Mouse (Mus musculus) liver, adult 10 weeks (tissue): ENCODE measurements around the gene Abhd12. TPM values are rescaled to one million over a fixed set of nuclear protein-coding genes. Genes with fewer than 3 reads are reported as not detected.

Experiments used
- polyA plus RNA-seq: library from polyadenylated mRNA; stranded (reverse); fragments of 350-450 nt; fragmentation: Illumina TruSeq; extraction: RNeasy Lipid Tissue Mini Kit (QIAGEN cat#74804); gene quantifications from one replicate; pipeline ENCODE4 v1.2.3, GENCODE M21; 2014; ENCODE audit warnings: low read depth, low replicate concordance

Abhd12 gene
- 41.3 TPM for polyA plus RNA-seq

GRCm38 (mm10) chr2:150904272-150904935, at the start of gene Abhd12:
Gene Abhd12, minus strand, starts transcription at chr2:150904741.

GRCm38 (mm10) chr2:150904936-150905450, 452 bp upstream of the Abhd12 start, which contains the start of gene Gins1:
Gene Gins1, plus strand, starts transcription at chr2:150905400.

GRCm38 (mm10) chr2:150786251-150787180, 118.0 kb downstream of the Abhd12 start, which contains the start of gene Pygb:
Gene Pygb, plus strand, starts transcription at chr2:150786735.

Other genes starting within 250 kb of the Abhd12 start
- gene Acss1, start 236.2 kb downstream of the Abhd12 start, polyA plus RNA-seq, result 0.16 TPM
- not detected for gene Vsx1, start 215.4 kb downstream of the Abhd12 start, polyA plus RNA-seq
- 0.98 TPM for gene Entpd6, start 155.7 kb downstream of the Abhd12 start, polyA plus RNA-seq
- gene Pygb, start 118.0 kb downstream of the Abhd12 start, polyA plus RNA-seq, result 1.4 TPM
- gene Gins1, start 659 bp upstream of the Abhd12 start, polyA plus RNA-seq, result 4.3 TPM
- 0.19 TPM for gene Ninl, start 134.6 kb upstream of the Abhd12 start, polyA plus RNA-seq
- 25.9 TPM for gene Nanp, start 134.7 kb upstream of the Abhd12 start, polyA plus RNA-seq
- gene Gm14151, start 187.6 kb upstream of the Abhd12 start, polyA plus RNA-seq, result not detected
- gene Gm14147, start 193.5 kb upstream of the Abhd12 start, polyA plus RNA-seq, result not detected